Comparison of ENCODE assay signal across 30 mouse cellular contexts in genomic region chr8:107507019-107507418, GRCm38 (mm10).
"Had no signal": no experiment of that assay in that cellular context is flagged by ENCODE, and none has a peak within 500 bp of the region (broad histone marks: within the 10 kb centered on the region; RNA-seq: fewer than 3 reads in every experiment).

No protein-coding gene starts in this region.

- H3K27ac ChIP-seq: left cerebral cortex, adult 2 months; liver, embryonic 12.5 days; liver, embryonic 13.5 days; liver, embryonic 14.5 days; liver, embryonic 15.5 days; lung, embryonic 15.5 days; macrophage; midbrain, embryonic 10.5 days; midbrain, embryonic 12.5 days; midbrain, embryonic 13.5 days; midbrain, embryonic 15.5 days; neural tube, embryonic 12.5 days had no signal

- H3K9ac ChIP-seq: limb, embryonic 12.5 days; limb, embryonic 13.5 days; limb, embryonic 15.5 days; liver, embryonic 12.5 days; liver, embryonic 13.5 days; liver, embryonic 14.5 days; liver, embryonic 15.5 days; liver, postnatal 0 days; lung, embryonic 14.5 days; lung, embryonic 15.5 days; midbrain, embryonic 12.5 days; midbrain, embryonic 13.5 days; midbrain, embryonic 15.5 days; neural tube, embryonic 12.5 days had no signal

- DNase-seq: left cerebral cortex, postnatal 4 days; liver; liver, embryonic 13.5 days; liver, postnatal 0 days; lung, adult 18-20 months; lung, adult 2 months; lung, embryonic 14.5 days; lung, postnatal 10 days; lung, postnatal 14 days; lung, postnatal 4 days; midbrain, embryonic 14.5 days had no signal

- H3K4me2 ChIP-seq: limb, embryonic 12.5 days; limb, embryonic 13.5 days; limb, embryonic 15.5 days; liver, embryonic 11.5 days; liver, embryonic 12.5 days; liver, embryonic 13.5 days; liver, embryonic 15.5 days; lung, embryonic 14.5 days; lung, embryonic 15.5 days; midbrain, embryonic 12.5 days; midbrain, embryonic 13.5 days; midbrain, embryonic 15.5 days; neural tube, embryonic 12.5 days had no signal

- H3K4me3 ChIP-seq: left cerebral cortex, adult 2 months; limb, embryonic 10.5 days; limb, embryonic 12.5 days; limb, embryonic 13.5 days; limb, embryonic 15.5 days; liver, embryonic 12.5 days; liver, embryonic 13.5 days; liver, embryonic 15.5 days; lung, embryonic 15.5 days; midbrain, embryonic 10.5 days; midbrain, embryonic 12.5 days; midbrain, embryonic 13.5 days; midbrain, embryonic 15.5 days; myocyte; neural tube, embryonic 12.5 days had no signal

- ATAC-seq: liver, embryonic 12.5 days; liver, postnatal 0 days; lung, postnatal 0 days; midbrain, embryonic 13.5 days; midbrain, embryonic 15.5 days had no signal

- H3K9me3 ChIP-seq: limb, embryonic 10.5 days; limb, embryonic 12.5 days; limb, embryonic 13.5 days; limb, embryonic 15.5 days; liver, embryonic 12.5 days; liver, embryonic 13.5 days; liver, embryonic 15.5 days; lung, embryonic 15.5 days; megakaryocyte, embryonic 14.5 days; midbrain, embryonic 10.5 days; midbrain, embryonic 12.5 days; midbrain, embryonic 13.5 days; midbrain, embryonic 15.5 days; neural tube, embryonic 12.5 days had no signal

- H3K27me3 ChIP-seq: limb, embryonic 12.5 days; limb, embryonic 13.5 days; limb, embryonic 15.5 days; liver, embryonic 12.5 days; liver, embryonic 13.5 days; liver, embryonic 15.5 days; lung, embryonic 15.5 days; megakaryocyte, embryonic 14.5 days; midbrain, embryonic 12.5 days; midbrain, embryonic 13.5 days; midbrain, embryonic 15.5 days; neural tube, embryonic 12.5 days had no signal
